Mouse (Mus musculus) embryonic stem cell, embryonic (primary cell): ENCODE measurements around the gene Usp26.

Experiments
- CTCF ChIA-PET, 4 experiments: fragments of 300-600 bp in 2 of 4; fragments of 350-600 bp in 2 of 4; sonication (Branson Sonifier 250); formaldehyde crosslinking; loops; one replicate each; lab custom pipeline; 2022; ENCODE audit warnings: inconsistent platforms in 2 of 4; lab: Charles Lee
- POLR2A ChIA-PET, 4 experiments: fragments of 300-600 bp in 2 of 4; fragments of 350-600 bp in 2 of 4; sonication (Branson Sonifier 250); formaldehyde crosslinking; loops; one replicate each; lab custom pipeline; 2022; ENCODE audit warnings: antibody characterized with exemption in 4 of 4, inconsistent platforms in 1 of 4; lab: Charles Lee

Usp26 gene

DNA sequence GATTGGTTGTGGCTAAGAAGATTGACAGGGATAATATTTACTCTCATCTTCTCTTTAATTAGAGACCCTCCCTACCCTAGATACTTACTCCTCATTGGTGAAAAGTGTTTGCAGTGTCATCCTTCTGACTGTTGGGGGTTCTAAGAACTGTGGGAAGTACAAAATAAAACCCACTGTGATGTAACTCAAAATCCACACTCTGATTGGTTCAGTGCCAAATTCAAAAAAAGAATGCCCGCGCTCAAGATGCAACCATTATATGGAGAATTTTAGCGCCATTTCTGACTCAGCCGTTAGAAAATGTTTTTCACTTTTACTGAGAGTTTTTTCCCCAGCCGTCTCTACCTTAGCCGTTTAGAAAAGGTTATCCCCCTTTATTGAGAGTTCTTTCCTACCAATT is at the start of gene Usp26:
Gene Usp26, minus strand, starts transcription at position 101 of the 400 bp plus-strand sequence.
- POLR2A ChIA-PET, result no interaction called here

DNA sequence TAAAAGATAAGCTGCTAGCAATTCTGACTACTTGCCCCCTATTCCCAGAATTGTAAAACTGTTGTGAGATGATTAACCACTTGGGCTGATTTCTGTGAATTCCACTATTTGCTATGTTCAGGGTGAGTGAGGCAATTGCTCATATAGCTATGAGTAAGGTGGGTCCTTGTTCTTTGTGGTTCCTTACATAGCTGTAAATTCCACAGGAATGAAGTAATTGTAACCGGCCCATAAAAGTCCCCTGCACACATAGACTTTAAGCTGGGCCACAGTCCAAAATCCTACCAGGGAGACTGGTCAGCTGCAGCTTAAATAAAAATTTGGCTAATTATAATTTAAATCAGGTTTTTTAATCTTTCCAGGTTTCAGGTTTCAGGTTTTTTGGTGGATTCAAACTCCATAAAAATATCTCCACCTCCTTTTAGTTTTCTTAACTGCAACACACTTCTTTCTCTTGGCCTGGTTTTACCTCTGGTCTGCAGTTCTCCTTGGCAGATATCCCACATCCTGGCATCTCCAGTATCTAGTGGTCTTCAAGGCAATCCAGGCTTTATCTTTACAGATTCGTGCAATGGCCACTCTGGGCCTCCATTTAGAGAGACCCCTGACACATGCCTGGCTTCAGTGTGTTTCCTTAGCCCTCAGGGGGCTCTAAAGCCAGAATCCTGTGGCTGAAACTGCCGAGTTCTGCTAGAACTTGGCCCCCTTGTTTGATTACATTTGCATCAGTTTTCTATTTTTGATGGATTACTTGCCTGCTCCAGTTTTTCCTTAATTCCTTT is 13.6 kb upstream of the Usp26 start:
- ChIA-PET POLR2A (no interaction called here), CTCF (no interaction called here)

More for the DNA sequence above, at the start of gene Usp26:
- CTCF ChIA-PET, result interaction anchor here in 1 of 4 experiments (0.8 kb wide), 1 partner anchor 112 kb away, joined by 3 read pairs; no protein-coding TSS in a partner anchor

DNA sequence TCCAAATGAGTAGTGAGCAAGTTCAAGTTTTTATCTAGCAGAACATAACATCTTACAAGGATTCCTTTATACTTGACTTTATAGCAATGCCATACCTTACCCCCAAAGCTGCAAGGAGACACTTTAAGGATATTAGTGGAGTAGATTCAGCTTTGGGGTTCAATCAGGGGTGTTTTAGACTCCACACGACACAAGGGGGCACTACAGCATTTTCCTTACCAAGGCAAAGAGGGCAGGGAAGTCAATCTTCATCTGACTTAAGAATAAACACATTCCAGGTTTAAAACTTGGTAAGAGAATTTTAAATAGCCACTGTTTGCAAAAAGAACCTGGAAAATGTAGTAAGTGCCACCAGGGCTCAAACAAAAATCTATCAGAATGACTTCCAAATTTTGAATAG is 33.6 kb downstream of the Usp26 start:
- CTCF ChIA-PET, result interaction anchor here in 1 of 4 experiments (1.0 kb wide), 2 partner anchors 146 to 607 kb away, joined by 3 read pairs; no protein-coding TSS in a partner anchor
- POLR2A ChIA-PET, result no interaction called here

DNA sequence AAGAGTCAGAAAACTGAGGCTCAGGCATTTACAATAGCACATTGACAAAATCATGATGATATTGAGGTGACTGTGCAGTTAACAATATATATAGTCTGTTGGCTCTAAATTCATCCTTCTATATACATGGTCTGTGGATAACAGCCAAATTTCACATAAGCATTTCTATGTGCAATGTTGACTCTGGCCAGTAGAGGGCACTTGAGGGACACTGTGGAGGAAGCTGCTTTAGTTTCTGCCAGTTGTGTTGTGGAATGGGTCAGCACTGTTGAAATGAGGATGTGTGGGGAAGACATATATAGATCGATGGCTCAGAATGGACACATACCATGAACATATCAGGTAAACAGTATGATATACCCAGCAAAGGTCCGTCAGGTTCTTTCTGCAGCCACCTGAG is 64.6 kb downstream of the Usp26 start:
- CTCF ChIA-PET, result interaction anchor here (0.6 to 1.7 kb wide), 8 partner anchors 11 to 590 kb away, joined by 3 to 7 read pairs (median 4); no protein-coding TSS in a partner anchor
- POLR2A ChIA-PET, result interaction anchor here in 1 of 4 experiments (0.9 kb wide), 1 partner anchor 114 kb away, joined by 3 read pairs; no protein-coding TSS in a partner anchor

DNA sequence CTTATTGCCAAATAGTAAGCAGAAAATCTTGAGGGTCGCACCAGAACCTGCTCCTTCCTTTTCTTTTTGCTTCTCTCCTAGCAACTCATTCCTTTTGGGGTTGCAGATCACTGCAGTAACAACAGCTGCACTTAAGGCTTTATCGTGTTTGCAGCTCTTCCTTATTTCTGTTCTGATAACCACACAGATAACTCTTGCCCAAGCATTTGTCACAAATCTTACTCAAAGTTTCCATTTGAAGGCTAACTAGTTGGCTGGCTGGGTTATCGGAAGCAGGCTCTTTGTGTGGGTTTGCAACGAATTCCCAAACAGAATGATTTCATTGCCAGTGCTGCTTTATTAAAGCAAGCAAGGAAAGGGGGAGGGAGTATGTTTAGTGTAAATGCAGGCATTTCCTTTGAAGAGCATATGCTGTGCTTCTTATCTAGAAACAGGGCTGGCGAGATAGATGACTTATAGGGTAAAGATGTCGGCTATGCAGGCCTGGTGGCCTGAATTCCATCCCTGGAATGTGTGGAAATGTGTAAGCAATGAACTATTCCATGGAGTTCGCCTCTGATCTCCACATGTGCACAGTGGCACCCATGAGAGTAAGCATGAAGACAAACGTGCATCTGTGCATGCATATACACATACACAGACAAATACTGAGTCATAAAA is 86.8 kb downstream of the Usp26 start:
- ChIA-PET CTCF (no interaction called here), POLR2A (interaction anchor here in 1 of 4 experiments (0.5 kb wide), 1 partner anchor 1073 kb away, joined by 3 read pairs; no protein-coding TSS in a partner anchor)

DNA sequence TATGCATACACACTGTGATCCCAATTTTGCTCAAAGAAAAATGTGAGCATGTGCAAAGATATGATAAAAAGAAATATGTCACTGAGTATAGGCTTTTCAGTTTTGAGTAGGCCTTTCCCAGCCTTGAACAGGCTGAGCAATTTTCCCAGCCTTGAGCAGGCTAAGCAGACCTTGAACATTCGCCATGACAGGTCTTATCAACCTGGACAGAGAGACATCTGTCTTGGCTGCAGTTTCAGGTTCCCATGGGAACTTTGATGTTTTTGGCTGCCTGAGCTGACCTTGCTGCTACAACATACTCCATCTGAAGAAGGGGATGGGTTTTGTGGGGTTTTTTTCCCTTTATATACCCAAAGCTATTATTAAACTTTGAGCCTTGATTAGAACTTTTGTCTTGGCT is 88.0 kb downstream of the Usp26 start:
- POLR2A ChIA-PET, result no interaction called here
- CTCF ChIA-PET, result no interaction called here
